Mouse (Mus musculus) macrophage (primary cell): ENCODE results near the gene Dnase1l2. TPM values are rescaled to one million over a fixed set of nuclear protein-coding genes. Genes with fewer than 3 reads are reported as not detected.

ENCODE experiments used
- H3K27ac ChIP-seq: fragments of 350-480 bp; formaldehyde crosslinking; 2 replicates; pipeline ENCODE4 v1.9.0; 2021
- H3K36me3 ChIP-seq: fragments of 350-480 bp; formaldehyde crosslinking; 2 replicates; pipeline ENCODE4 v1.9.0; 2021; ENCODE audit errors: inconsistent target
- H3K4me3 ChIP-seq: fragments of 350-480 bp; formaldehyde crosslinking; 2 replicates; pipeline ENCODE4 v1.9.0; 2021; ENCODE audit errors: inconsistent target
- H3K79me2 ChIP-seq: fragments of 350-480 bp; formaldehyde crosslinking; 2 replicates; pipeline ENCODE4 v1.9.0; 2021; ENCODE audit errors: inconsistent target
- WGBS: methylation state at CpG from one replicate; pipeline ENCODE4 v1.1.7; 2026; ENCODE audit warnings: inconsistent platforms; ENCODE audit not compliant: missing documents; 5-methylcytosine and 5-hydroxymethylcytosine counted together
- polyA plus RNA-seq: library from polyadenylated mRNA; stranded (reverse); fragments of 250-400 nt; gene quantifications from 3 replicates; pipeline ENCODE4 v1.2.4, GENCODE M21; 2018; ENCODE audit warnings: inconsistent platforms

Gene Dnase1l2
- polyA plus RNA-seq, 1 experiment from 2014 or later: 0.23 TPM

DNA sequence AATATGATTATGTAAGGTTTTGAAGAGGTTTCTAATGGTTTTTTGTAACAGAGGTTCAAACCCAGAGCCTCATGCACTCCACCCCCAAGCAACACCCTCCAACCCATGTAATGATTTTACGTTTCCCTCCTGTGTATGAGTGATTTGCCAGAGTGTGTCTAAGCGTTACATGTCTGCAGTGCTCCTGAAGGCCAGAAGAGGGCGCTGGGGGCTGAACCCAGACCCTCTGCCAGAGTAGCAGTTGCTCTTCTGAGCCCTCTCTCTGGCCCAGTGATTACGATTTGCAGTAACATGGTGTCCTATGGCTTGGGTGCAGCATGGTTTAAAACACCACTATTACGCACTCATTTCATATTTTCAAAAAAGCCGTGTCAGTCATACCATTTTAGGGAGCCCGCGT, 51.8 kb downstream of the Dnase1l2 start:
- no peaks in the 10 kb centered on the region for H3K79me2 ChIP-seq
- H3K4me3 ChIP-seq: no peak overlapping the region
- H3K27ac ChIP-seq: no peak overlapping the region
- 81% methylated on average over 8 of the region's 8 CpGs for WGBS
- peaks cover 34% of the 10 kb centered on the region for H3K36me3 ChIP-seq

Other genes starting within 250 kb of the Dnase1l2 start
- 8.4 to 12.8 TPM (median 8.5 TPM) in 3 replicates for gene Tbc1d24, start 237.5 kb downstream of the Dnase1l2 start, polyA plus RNA-seq
- gene Ntn3, start 233.6 kb downstream of the Dnase1l2 start, polyA plus RNA-seq: 0.05 to 0.09 TPM in 2 of 3 replicates, not detected in the other
- gene Tedc2, start 222.3 kb downstream of the Dnase1l2 start, polyA plus RNA-seq: 2.8 to 5.5 TPM (median 4.0 TPM) in 3 replicates
- gene Ccnf, start 191.6 kb downstream of the Dnase1l2 start, polyA plus RNA-seq: 1.3 to 5.7 TPM (median 3.2 TPM) in 3 replicates
- gene Abca17, start 92.0 kb downstream of the Dnase1l2 start, polyA plus RNA-seq: 0.16 to 0.30 TPM (median 0.26 TPM) in 3 replicates
- gene Abca3, start 91.2 kb downstream of the Dnase1l2 start, polyA plus RNA-seq: 26.0 to 44.3 TPM (median 31.7 TPM) in 3 replicates
- 59.5 to 100 TPM (median 80.3 TPM) in 3 replicates for gene Rnps1, start 28.5 kb downstream of the Dnase1l2 start, polyA plus RNA-seq
- gene Eci1, start 16.5 kb downstream of the Dnase1l2 start, polyA plus RNA-seq: 10.4 to 30.9 TPM (median 23.5 TPM) in 3 replicates
- 7.7 to 13.8 TPM (median 10.3 TPM) in 3 replicates for gene E4f1, start 27.2 kb upstream of the Dnase1l2 start, polyA plus RNA-seq
- gene Pgp, start 27.3 kb upstream of the Dnase1l2 start, polyA plus RNA-seq: 7.0 to 22.6 TPM (median 15.0 TPM) in 3 replicates
- gene Bricd5, start 30.8 kb upstream of the Dnase1l2 start, polyA plus RNA-seq: not detected in 3 replicates
- gene Mlst8, start 36.0 kb upstream of the Dnase1l2 start, polyA plus RNA-seq: 10.9 to 13.2 TPM (median 11.6 TPM) in 3 replicates
- gene Caskin1, start 45.5 kb upstream of the Dnase1l2 start, polyA plus RNA-seq: not detected in 3 replicates
- gene Traf7, start 84.8 kb upstream of the Dnase1l2 start, polyA plus RNA-seq: 42.9 to 61.3 TPM (median 48.4 TPM) in 3 replicates
- not detected in 3 replicates for gene Rab26, start 91.1 kb upstream of the Dnase1l2 start, polyA plus RNA-seq
- 9.7 to 18.0 TPM (median 16.3 TPM) in 3 replicates for gene Pkd1, start 106.7 kb upstream of the Dnase1l2 start, polyA plus RNA-seq
- 33.7 to 43.4 TPM (median 35.5 TPM) in 3 replicates for gene Tsc2, start 189.5 kb upstream of the Dnase1l2 start, polyA plus RNA-seq
- gene Nthl1, start 189.6 kb upstream of the Dnase1l2 start, polyA plus RNA-seq: 3.1 to 5.8 TPM (median 3.7 TPM) in 3 replicates
- gene Slc9a3r2, start 207.2 kb upstream of the Dnase1l2 start, polyA plus RNA-seq: 0.15 TPM in 1 of 3 replicates, not detected in the others
- not detected in 3 replicates for gene Npw, start 215.4 kb upstream of the Dnase1l2 start, polyA plus RNA-seq
- 8.0 to 14.3 TPM (median 12.2 TPM) in 3 replicates for gene Zfp598, start 226.6 kb upstream of the Dnase1l2 start, polyA plus RNA-seq
- 0.14 to 0.76 TPM (median 0.19 TPM) in 3 replicates for gene Syngr3, start 246.8 kb upstream of the Dnase1l2 start, polyA plus RNA-seq